ENCODE assay signal across 8 mouse cellular contexts in genomic region chr12:41565540-41566432, GRCm38 (mm10).
DNase-seq lines count a peak whose midpoint lies in the region; ATAC-seq lines count a peak whose summit lies in the region.

No protein-coding gene starts in this region.

- peak; percentile 4 to 6 for DNase-seq in cerebellum, postnatal 25 days
- DNase-seq in cerebellum, adult 9-10 months = no peak
- peak; percentile 56 for DNase-seq in ZHBTc4 (ENCODE audit: low read depth, low spot score)
- DNase-seq in forelimb bud, embryonic 11.5 days (ENCODE audit: low read depth, low spot score) = peak; percentile 21
- DNase-seq in left cerebral cortex, adult 18-20 months (ENCODE audit: low spot score in 2 of 2) = no peak
- no peak for DNase-seq in right cerebral cortex, adult 2 months (ENCODE audit: low spot score in 2 of 2)

- no peaks in the 10 kb centered on the region for H3K36me3 ChIP-seq in limb, embryonic 15.5 days
- no peaks in the 10 kb centered on the region for H3K36me3 ChIP-seq in neural tube, embryonic 12.5 days

- peak overlapping the region; percentile 29 for H3K4me2 ChIP-seq in limb, embryonic 15.5 days
- peak overlapping the region; percentile 51 for H3K4me2 ChIP-seq in neural tube, embryonic 12.5 days (replicated peaks)

- 18% methylated on average over 18 of the region's 18 CpGs for WGBS in limb, embryonic 15.5 days
- 14% methylated on average over 18 of the region's 18 CpGs for WGBS in neural tube, embryonic 12.5 days

- no peaks in the 10 kb centered on the region for H3K9me3 ChIP-seq in limb, embryonic 15.5 days
- H3K9me3 ChIP-seq in neural tube, embryonic 12.5 days = no peaks in the 10 kb centered on the region

- H3K4me3 ChIP-seq in limb, embryonic 15.5 days = no peak overlapping the region
- no peak overlapping the region for H3K4me3 ChIP-seq in neural tube, embryonic 12.5 days

- no peaks in the 10 kb centered on the region for H3K27me3 ChIP-seq in limb, embryonic 15.5 days
- no peaks in the 10 kb centered on the region for H3K27me3 ChIP-seq in neural tube, embryonic 12.5 days (replicated peaks)

- H3K9ac ChIP-seq in limb, embryonic 15.5 days = no peak overlapping the region
- 0 out of 2 replicates have a peak overlapping the region, but pooled peaks have one; percentile 13 for H3K9ac ChIP-seq in neural tube, embryonic 12.5 days

- no peak for ATAC-seq in limb, embryonic 15.5 days (ENCODE audit: insufficient number of reproducible peaks, low FRiP score, low TSS enrichment, low read depth)
- ATAC-seq in neural tube, embryonic 12.5 days (ENCODE audit: low FRiP score, low read depth) = peak; percentile 93

- H3K27ac ChIP-seq in limb, embryonic 15.5 days = no peak overlapping the region
- 0 out of 2 replicates have a peak overlapping the region, but pooled peaks have one; percentile 15 for H3K27ac ChIP-seq in neural tube, embryonic 12.5 days

- H3K4me1 ChIP-seq in limb, embryonic 15.5 days = peaks cover 6% of the 10 kb centered on the region; the same call in 1 of the 2 replicates
- peaks cover 11% of the 10 kb centered on the region for H3K4me1 ChIP-seq in neural tube, embryonic 12.5 days

Comparison
In these comparisons a context has a peak if more than half of its experiments do, and no peak if none do; other contexts are left out.
1. DNase-seq: peak in cerebellum, postnatal 25 days (2 of 2), ZHBTc4 (single experiment) and forelimb bud, embryonic 11.5 days (single experiment); none in cerebellum, adult 9-10 months (single experiment), left cerebral cortex, adult 18-20 months (0 of 2) and right cerebral cortex, adult 2 months (0 of 2).